Mouse (Mus musculus): ENCODE data around the gene Olfr374. TPM values are rescaled to one million over a fixed set of nuclear protein-coding genes. Genes with fewer than 3 reads are reported as not detected.

Olfr374 gene
- total RNA-seq, 1 experiment, result 0.54 TPM

DNA sequence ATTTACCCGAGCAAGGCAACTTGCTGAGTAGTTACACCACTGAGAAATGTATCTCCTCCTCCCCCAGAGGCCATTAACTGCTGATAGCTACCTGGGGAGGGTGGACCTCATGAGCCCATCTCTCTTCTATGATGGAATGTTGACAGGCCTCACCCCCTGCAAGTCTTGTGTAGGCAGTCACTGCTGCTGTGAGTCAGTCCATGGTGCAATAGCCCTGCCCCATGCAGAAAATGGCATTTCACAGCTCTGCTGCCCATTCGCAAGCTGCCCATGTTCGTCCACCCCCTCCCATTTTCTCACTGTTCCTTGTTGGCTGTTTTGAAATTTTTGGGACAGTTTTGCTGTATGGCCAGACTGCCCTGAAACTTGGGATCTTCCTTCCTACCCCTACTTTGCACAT lies 38.7 kb downstream of the Olfr374 start:
- TF ChIP-seq CHD2 (IDR thresholded peaks at IDR 0.05; ENCODE audit: low read depth, low read length) (no peak), MAFK (IDR thresholded peaks at IDR 0.05; ENCODE audit: insufficient read depth, low read depth, low read length) (no peak), HCFC1 (IDR thresholded peaks at IDR 0.05; ENCODE audit: borderline replicate concordance, insufficient read depth, low read length) (no peak), ZC3H11A (IDR thresholded peaks at IDR 0.05; ENCODE audit: borderline replicate concordance, low read depth, low read length) (no peak), ZNF384 (IDR thresholded peaks at IDR 0.05; ENCODE audit: low read depth, low read length) (no peak)
- DNase-seq (ENCODE audit: low read depth, low spot score), result no peak
- H3K4me3 ChIP-seq (ENCODE audit: insufficient read depth in 1 of 2, low read depth in 1 of 2, low read length in 2 of 2, poor library complexity in 1 of 2, severe bottlenecking in 1 of 2), result no peak overlapping the region
- in situ Hi-C loops (cut with MboI; ENCODE audit: low sequenced_read_pairs in 2 of 2, unreplicated experiment in 2 of 2), result no loop called here
- H3K4me1 ChIP-seq (ENCODE audit: control insufficient read depth in 2 of 2, insufficient read depth in 2 of 2, low read length in 2 of 2, poor library complexity in 1 of 2), result peaks cover 2 to 5% of the 10 kb centered on the region in 2 experiments; a peak in 2 of 4 replicates
- peaks cover 11% of the 10 kb centered on the region for H3K36me3 ChIP-seq (ENCODE audit: control insufficient read depth, insufficient read depth, low read length, poor library complexity, severe bottlenecking)
- no peaks in the 10 kb centered on the region for H3K9me3 ChIP-seq (ENCODE audit: control insufficient read depth, insufficient read depth, low read depth, low read length)
- H3K9ac ChIP-seq (ENCODE audit: insufficient read depth, low read depth, low read length, poor library complexity, severe bottlenecking), result no peak overlapping the region
- no peak overlapping the region for H3K27ac ChIP-seq (ENCODE audit: insufficient read depth, low read depth, low read length, poor library complexity, severe bottlenecking)

DNA sequence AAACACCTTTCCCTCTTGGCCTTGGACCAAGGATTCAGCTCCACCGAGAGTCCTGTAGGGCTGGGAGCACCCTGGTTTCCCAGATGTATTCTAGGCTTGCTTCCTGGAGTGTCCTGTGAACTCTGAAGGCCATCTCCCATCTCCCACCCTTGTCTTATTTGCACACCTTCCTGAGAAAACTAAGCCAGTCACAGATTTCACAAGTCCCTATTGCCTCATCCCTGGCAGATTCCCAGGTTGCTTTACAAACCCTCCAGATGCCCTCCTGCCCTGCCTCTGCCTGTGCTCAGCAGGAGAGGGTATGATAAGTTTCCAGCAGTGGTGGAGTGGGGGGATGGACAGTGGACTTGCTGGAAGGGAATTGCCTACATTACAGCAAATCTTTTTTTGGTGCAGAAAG lies 39.2 kb downstream of the Olfr374 start:
- TF ChIP-seq HCFC1 (IDR thresholded peaks at IDR 0.05; ENCODE audit: borderline replicate concordance, insufficient read depth, low read length), result no peak
- TF ChIP-seq ZC3H11A (IDR thresholded peaks at IDR 0.05; ENCODE audit: borderline replicate concordance, low read depth, low read length), result no peak
- no peak for TF ChIP-seq MAFK (IDR thresholded peaks at IDR 0.05; ENCODE audit: insufficient read depth, low read depth, low read length)
- no peak for TF ChIP-seq CHD2 (IDR thresholded peaks at IDR 0.05; ENCODE audit: low read depth, low read length)
- no peak for TF ChIP-seq ZNF384 (IDR thresholded peaks at IDR 0.05; ENCODE audit: low read depth, low read length)
- Histone ChIP-seq H3K27ac (ENCODE audit: insufficient read depth, low read depth, low read length, poor library complexity, severe bottlenecking) (no peak overlapping the region), H3K4me1 (ENCODE audit: control insufficient read depth in 2 of 2, insufficient read depth in 2 of 2, low read length in 2 of 2, poor library complexity in 1 of 2) (peaks cover 2 to 5% of the 10 kb centered on the region in 2 experiments; a peak in 2 of 4 replicates), H3K9me3 (ENCODE audit: control insufficient read depth, insufficient read depth, low read depth, low read length) (no peaks in the 10 kb centered on the region), H3K4me3 (ENCODE audit: insufficient read depth in 1 of 2, low read depth in 1 of 2, low read length in 2 of 2, poor library complexity in 1 of 2, severe bottlenecking in 1 of 2) (no peak overlapping the region), H3K9ac (ENCODE audit: insufficient read depth, low read depth, low read length, poor library complexity, severe bottlenecking) (no peak overlapping the region), H3K36me3 (ENCODE audit: control insufficient read depth, insufficient read depth, low read length, poor library complexity, severe bottlenecking) (peaks cover 11% of the 10 kb centered on the region)
- no peak for DNase-seq (ENCODE audit: low read depth, low spot score)
- in situ Hi-C loops (cut with MboI; ENCODE audit: low sequenced_read_pairs in 2 of 2, unreplicated experiment in 2 of 2), result no loop called here

DNA sequence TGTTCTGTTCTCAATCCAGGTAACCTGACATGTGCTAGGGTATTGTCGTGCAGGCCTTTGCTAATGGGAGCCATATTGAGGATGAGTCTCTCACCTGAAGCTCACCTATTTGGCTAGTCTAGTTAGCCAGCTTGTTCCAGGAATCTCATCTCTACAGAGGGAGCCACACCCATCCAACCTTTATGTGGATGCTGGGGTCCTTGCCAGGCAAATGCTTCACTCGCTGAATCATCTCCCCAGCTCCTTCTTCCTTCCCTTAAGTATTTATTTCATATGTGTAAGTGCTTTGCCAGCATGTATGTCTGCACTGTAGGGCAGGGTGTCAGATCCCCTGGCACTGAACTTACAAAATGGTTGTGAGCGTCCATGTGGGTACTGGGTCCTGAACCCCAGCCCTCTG lies 39.7 kb downstream of the Olfr374 start:
- Histone ChIP-seq H3K4me3 (ENCODE audit: insufficient read depth in 1 of 2, low read depth in 1 of 2, low read length in 2 of 2, poor library complexity in 1 of 2, severe bottlenecking in 1 of 2) (no peak overlapping the region), H3K9ac (ENCODE audit: insufficient read depth, low read depth, low read length, poor library complexity, severe bottlenecking) (no peak overlapping the region), H3K4me1 (ENCODE audit: control insufficient read depth in 2 of 2, insufficient read depth in 2 of 2, low read length in 2 of 2, poor library complexity in 1 of 2) (peaks cover 2 to 7% of the 10 kb centered on the region in 2 experiments; a peak in 2 of 4 replicates), H3K27ac (ENCODE audit: insufficient read depth, low read depth, low read length, poor library complexity, severe bottlenecking) (no peak overlapping the region), H3K36me3 (ENCODE audit: control insufficient read depth, insufficient read depth, low read length, poor library complexity, severe bottlenecking) (peaks cover 14% of the 10 kb centered on the region), H3K9me3 (ENCODE audit: control insufficient read depth, insufficient read depth, low read depth, low read length) (no peaks in the 10 kb centered on the region)
- TF ChIP-seq ZNF384 (IDR thresholded peaks at IDR 0.05; ENCODE audit: low read depth, low read length), result no peak
- TF ChIP-seq MAFK (IDR thresholded peaks at IDR 0.05; ENCODE audit: insufficient read depth, low read depth, low read length), result no peak
- TF ChIP-seq CHD2 (IDR thresholded peaks at IDR 0.05; ENCODE audit: low read depth, low read length), result no peak
- TF ChIP-seq HCFC1 (IDR thresholded peaks at IDR 0.05; ENCODE audit: borderline replicate concordance, insufficient read depth, low read length), result no peak
- no peak for TF ChIP-seq ZC3H11A (IDR thresholded peaks at IDR 0.05; ENCODE audit: borderline replicate concordance, low read depth, low read length)
- DNase-seq (ENCODE audit: low read depth, low spot score), result no peak
- in situ Hi-C loops (cut with MboI; ENCODE audit: low sequenced_read_pairs in 2 of 2, unreplicated experiment in 2 of 2), result no loop called here

DNA sequence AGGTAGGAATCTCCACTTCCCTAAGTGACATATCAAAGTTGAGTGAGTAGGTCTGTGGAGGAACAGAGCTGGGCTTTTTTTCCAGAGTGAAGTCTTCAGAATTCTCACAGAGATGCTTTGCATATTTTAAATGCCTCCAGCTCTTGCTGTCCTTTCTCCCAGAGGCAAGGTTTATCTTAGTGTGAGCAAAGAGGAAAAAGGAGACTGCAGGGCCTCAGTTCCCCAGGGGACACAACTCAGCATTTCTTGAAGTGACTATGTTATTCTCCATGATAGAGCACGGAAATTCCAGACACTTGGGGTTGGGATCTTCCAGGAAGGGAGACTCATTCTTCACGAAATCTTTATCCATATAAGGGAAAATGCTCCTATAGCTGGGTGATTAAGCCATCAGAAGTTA lies 40.4 kb downstream of the Olfr374 start:
- in situ Hi-C loops (cut with MboI; ENCODE audit: low sequenced_read_pairs in 2 of 2, unreplicated experiment in 2 of 2), result no loop called here
- peaks cover 16% of the 10 kb centered on the region for H3K36me3 ChIP-seq (ENCODE audit: control insufficient read depth, insufficient read depth, low read length, poor library complexity, severe bottlenecking)

DNA sequence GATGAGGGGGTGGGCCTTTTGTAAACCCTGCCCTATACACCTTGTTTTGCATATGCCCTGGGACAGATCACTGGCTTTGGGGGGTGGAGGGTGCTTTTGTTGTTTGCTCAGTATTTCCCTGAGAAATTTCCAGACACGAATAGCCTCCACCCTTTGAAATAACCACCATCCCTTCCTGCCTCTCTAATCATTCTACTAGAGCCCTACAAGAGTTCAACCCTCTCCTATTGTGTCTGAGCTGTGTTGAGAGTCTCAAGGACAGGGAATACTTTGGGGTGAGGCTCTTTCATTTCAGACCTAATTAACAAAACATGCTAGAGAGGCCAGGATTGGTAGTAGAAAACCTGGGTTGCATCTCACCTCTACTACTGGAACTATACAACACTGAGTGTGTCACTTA lies 42.2 kb downstream of the Olfr374 start:
- Histone ChIP-seq H3K36me3 (ENCODE audit: control insufficient read depth, insufficient read depth, low read length, poor library complexity, severe bottlenecking) (peaks cover 17% of the 10 kb centered on the region), H3K9me3 (ENCODE audit: control insufficient read depth, insufficient read depth, low read depth, low read length) (no peaks in the 10 kb centered on the region), H3K27ac (ENCODE audit: insufficient read depth, low read depth, low read length, poor library complexity, severe bottlenecking) (no peak overlapping the region; the same call in 1 of the 2 replicates), H3K4me3 (ENCODE audit: insufficient read depth in 1 of 2, low read depth in 1 of 2, low read length in 2 of 2, poor library complexity in 1 of 2, severe bottlenecking in 1 of 2) (no peak overlapping the region), H3K4me1 (ENCODE audit: control insufficient read depth in 2 of 2, insufficient read depth in 2 of 2, low read length in 2 of 2, poor library complexity in 1 of 2) (peaks cover 2 to 7% of the 10 kb centered on the region in 2 experiments; a peak in 2 of 4 replicates), H3K9ac (ENCODE audit: insufficient read depth, low read depth, low read length, poor library complexity, severe bottlenecking) (no peak overlapping the region)
- in situ Hi-C loops (cut with MboI; ENCODE audit: low sequenced_read_pairs in 2 of 2, unreplicated experiment in 2 of 2), result no loop called here
- TF ChIP-seq MAFK (IDR thresholded peaks at IDR 0.05; ENCODE audit: insufficient read depth, low read depth, low read length), result no peak
- no peak for TF ChIP-seq ZC3H11A (IDR thresholded peaks at IDR 0.05; ENCODE audit: borderline replicate concordance, low read depth, low read length)
- TF ChIP-seq ZNF384 (IDR thresholded peaks at IDR 0.05; ENCODE audit: low read depth, low read length), result no peak
- TF ChIP-seq CHD2 (IDR thresholded peaks at IDR 0.05; ENCODE audit: low read depth, low read length), result no peak
- no peak for TF ChIP-seq HCFC1 (IDR thresholded peaks at IDR 0.05; ENCODE audit: borderline replicate concordance, insufficient read depth, low read length)
- no peak for DNase-seq (ENCODE audit: low read depth, low spot score)

More for the DNA sequence above, 40.4 kb downstream of the Olfr374 start:
- no peak overlapping the region for H3K9ac ChIP-seq (ENCODE audit: insufficient read depth, low read depth, low read length, poor library complexity, severe bottlenecking)
- TF ChIP-seq HCFC1 (IDR thresholded peaks at IDR 0.05; ENCODE audit: borderline replicate concordance, insufficient read depth, low read length) (no peak), MAFK (IDR thresholded peaks at IDR 0.05; ENCODE audit: insufficient read depth, low read depth, low read length) (0 out of 2 replicates have a peak, but pooled peaks have one; percentile 14)
- DNase-seq (ENCODE audit: low read depth, low spot score), result no peak
- H3K4me3 ChIP-seq (ENCODE audit: insufficient read depth in 1 of 2, low read depth in 1 of 2, low read length in 2 of 2, poor library complexity in 1 of 2, severe bottlenecking in 1 of 2), result no peak overlapping the region
- no peak overlapping the region for H3K27ac ChIP-seq (ENCODE audit: insufficient read depth, low read depth, low read length, poor library complexity, severe bottlenecking)
- H3K4me1 ChIP-seq (ENCODE audit: control insufficient read depth in 2 of 2, insufficient read depth in 2 of 2, low read length in 2 of 2, poor library complexity in 1 of 2), result peaks cover 2 to 7% of the 10 kb centered on the region in 2 experiments; a peak in 2 of 4 replicates
- H3K9me3 ChIP-seq (ENCODE audit: control insufficient read depth, insufficient read depth, low read depth, low read length), result no peaks in the 10 kb centered on the region

All from ES-E14 (cell line).